Mouse (Mus musculus) erythroblast, embryonic 14.5 days (primary cell): ENCODE measurements around the gene Gng2.

Experiments used
- GATA1 ChIP-seq: IDR thresholded peaks from 2 replicates; pipeline ENCODE4 v1.6.1; 2012; ENCODE audit warnings: low read length, inconsistent platforms, mixed read lengths
- TAL1 ChIP-seq: IDR thresholded peaks from 3 replicates; pipeline ENCODE4 v1.6.1; 2012; ENCODE audit warnings: low read length, inconsistent platforms, mixed read lengths

DNA sequence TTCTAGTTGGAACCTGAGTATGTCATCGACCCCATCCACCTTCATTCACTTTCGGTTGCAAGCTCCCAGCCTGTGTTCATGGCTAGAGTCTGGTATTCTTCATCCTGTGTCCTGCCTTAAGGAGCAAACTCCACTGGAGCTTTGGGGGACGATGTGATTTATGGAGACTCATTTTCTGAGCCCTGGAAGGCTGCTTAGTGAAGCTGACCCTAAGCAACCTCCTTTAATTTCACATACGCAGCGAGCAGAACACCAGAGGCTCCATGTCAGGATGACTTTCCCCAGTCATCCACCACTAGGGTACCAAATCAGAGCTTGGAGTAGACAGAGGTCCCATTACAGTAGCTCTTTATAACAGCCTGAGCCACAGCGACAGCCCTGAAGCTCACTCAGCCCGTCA, 59.9 kb downstream of the Gng2 start:
- TF ChIP-seq GATA1 (no peak), TAL1 (no peak)
